Mouse (Mus musculus) CH12.LX (cell line): ENCODE measurements around the gene Procr. TPM values are rescaled to one million over a fixed set of nuclear protein-coding genes. Genes with fewer than 3 reads are reported as not detected.

Source experiments
- DNase-seq: peaks from one replicate; pipeline ENCODE4 v3.0.0-alpha.2; 2013; ENCODE audit errors: extremely low read depth
- H3K27ac ChIP-seq: 2 replicates; pipeline ENCODE4 v1.5.1; 2012; ENCODE audit warnings: low read depth, mild to moderate bottlenecking, control low read depth, moderate library complexity; ENCODE audit not compliant: insufficient read depth
- H3K27me3 ChIP-seq: replicated peaks from 2 replicates; pipeline ENCODE3; 2012; ENCODE audit warnings: inconsistent platforms
- H3K36me3 ChIP-seq, 2 experiments: replicated peaks in 1 of 2; 2 replicates each; pipeline versions ENCODE3 to v1.6.1; 2012; ENCODE audit warnings: inconsistent platforms in 1 of 2, low read length in 1 of 2, mild to moderate bottlenecking in 1 of 2, mixed read lengths in 1 of 2, moderate library complexity in 1 of 2; ENCODE audit not compliant: control insufficient read depth in 1 of 2, insufficient read depth in 1 of 2
- H3K4me1 ChIP-seq, 2 experiments: 2 replicates each; pipeline ENCODE4 v1.6.1; 2012; ENCODE audit warnings: inconsistent platforms in 1 of 2, moderate library complexity in 1 of 2; ENCODE audit not compliant: insufficient read depth in 2 of 2, control insufficient read depth in 1 of 2
- H3K4me2 ChIP-seq: 2 replicates; pipeline ENCODE4 v1.6.1; 2012; ENCODE audit warnings: low read depth, mild to moderate bottlenecking, control low read depth; ENCODE audit not compliant: poor library complexity, insufficient read depth, severe bottlenecking
- H3K4me3 ChIP-seq, 3 experiments: fragments of 150-350 bp in 1 of 3; sonication (generic) in 1 of 3; replicated peaks in 1 of 3; 2 replicates each; pipeline versions ENCODE3 to v1.5.1; 2011 to 2012; ENCODE audit warnings: low read depth in 2 of 3, low read length in 2 of 3, mild to moderate bottlenecking in 2 of 3, moderate library complexity in 2 of 3, control low read depth in 1 of 3, improper control_type of control experiment in 1 of 3, inconsistent platforms in 1 of 3, mixed read lengths in 1 of 3; ENCODE audit not compliant: poor library complexity in 1 of 3
- H3K79me2 ChIP-seq: replicated peaks from 2 replicates; pipeline ENCODE4 v1.6.1; 2012; ENCODE audit warnings: mild to moderate bottlenecking, moderate library complexity; ENCODE audit not compliant: control insufficient read depth, poor library complexity, insufficient read depth, severe bottlenecking; ENCODE audit errors: extremely low read depth
- H3K9ac ChIP-seq: 2 replicates; pipeline ENCODE4 v1.6.1; 2012; ENCODE audit warnings: low read depth, mild to moderate bottlenecking, control low read depth, moderate library complexity; ENCODE audit not compliant: insufficient read depth
- H3K9me3 ChIP-seq: replicated peaks from 2 replicates; pipeline ENCODE3; 2012; ENCODE audit warnings: low read length, inconsistent platforms, mixed read lengths
- BHLHE40 ChIP-seq: IDR thresholded peaks from 2 replicates; pipeline ENCODE4 v1.6.1; 2011; ENCODE audit warnings: mild to moderate bottlenecking, low read depth, low read length, improper control_type of control experiment
- CHD1 ChIP-seq: IDR thresholded peaks from 2 replicates; pipeline ENCODE4 v1.6.1; 2012; ENCODE audit warnings: low read depth, low read length, improper control_type of control experiment, inconsistent platforms
- CHD2 ChIP-seq: IDR thresholded peaks from 2 replicates; pipeline ENCODE4 v1.6.1; 2011; ENCODE audit warnings: low read length, improper control_type of control experiment
- E2F4 ChIP-seq: IDR thresholded peaks from 2 replicates; pipeline ENCODE4 v1.6.1; 2011; ENCODE audit warnings: low read depth, low read length, improper control_type of control experiment; ENCODE audit not compliant: insufficient replicate concordance
- ELF1 ChIP-seq: IDR thresholded peaks from 2 replicates; pipeline ENCODE4 v1.6.1; 2014; ENCODE audit warnings: low read depth, mild to moderate bottlenecking, inconsistent platforms, low read length, improper control_type of control experiment
- EP300 ChIP-seq: IDR thresholded peaks from 2 replicates; pipeline ENCODE4 v1.6.1; 2011; ENCODE audit warnings: low read length, improper control_type of control experiment
- ETS1 ChIP-seq: conservative IDR thresholded peaks from 2 replicates; pipeline ENCODE4 v1.6.1; 2012; ENCODE audit warnings: low read depth, mild to moderate bottlenecking, inconsistent platforms, low read length, improper control_type of control experiment, moderate library complexity
- GABPA ChIP-seq: IDR thresholded peaks from 2 replicates; pipeline ENCODE4 v1.6.1; 2012; ENCODE audit warnings: low read depth, low read length, improper control_type of control experiment, inconsistent platforms; ENCODE audit not compliant: insufficient replicate concordance
- HCFC1 ChIP-seq: IDR thresholded peaks from 2 replicates; pipeline ENCODE4 v1.6.1; 2012; ENCODE audit warnings: low read depth, mild to moderate bottlenecking, inconsistent platforms, low read length, improper control_type of control experiment
- IRF4 ChIP-seq: IDR thresholded peaks from 2 replicates; pipeline ENCODE4 v1.6.1; 2014; ENCODE audit warnings: low read depth, mild to moderate bottlenecking, inconsistent platforms, low read length, improper control_type of control experiment
- JUN ChIP-seq: IDR thresholded peaks from 2 replicates; pipeline ENCODE4 v1.6.1; 2011; ENCODE audit warnings: low read depth, mild to moderate bottlenecking, low read length, improper control_type of control experiment, moderate library complexity; ENCODE audit not compliant: insufficient read depth
- JUND ChIP-seq: conservative IDR thresholded peaks from 2 replicates; pipeline ENCODE4 v1.6.1; 2011; ENCODE audit warnings: low read depth, low read length, improper control_type of control experiment
- KAT2A ChIP-seq: IDR thresholded peaks from 2 replicates; pipeline ENCODE4 v1.6.1; 2012; ENCODE audit warnings: low read length, improper control_type of control experiment, inconsistent platforms; ENCODE audit not compliant: insufficient replicate concordance
- MAFK ChIP-seq: IDR thresholded peaks from 2 replicates; pipeline ENCODE4 v1.6.1; 2011; ENCODE audit warnings: low read length, improper control_type of control experiment; ENCODE audit not compliant: insufficient replicate concordance
- MAX ChIP-seq: IDR thresholded peaks from 2 replicates; pipeline ENCODE4 v1.6.1; 2011; ENCODE audit warnings: low read length, improper control_type of control experiment
- MAZ ChIP-seq: IDR thresholded peaks from 2 replicates; pipeline ENCODE4 v1.6.1; 2012; ENCODE audit warnings: low read depth, mild to moderate bottlenecking, inconsistent platforms, low read length, improper control_type of control experiment, moderate library complexity
- MXI1 ChIP-seq: IDR thresholded peaks from 2 replicates; pipeline ENCODE4 v1.6.1; 2011; ENCODE audit warnings: mild to moderate bottlenecking, low read depth, low read length, improper control_type of control experiment
- MYC ChIP-seq: IDR thresholded peaks from 2 replicates; pipeline ENCODE4 v1.6.1; 2011; ENCODE audit warnings: low read depth, mild to moderate bottlenecking, improper control_type of control experiment, low read length
- NELFE ChIP-seq: IDR thresholded peaks from 2 replicates; pipeline ENCODE4 v1.6.1; 2011; ENCODE audit warnings: low read depth, low read length, improper control_type of control experiment
- NRF1 ChIP-seq: IDR thresholded peaks from 2 replicates; pipeline ENCODE4 v1.6.1; 2014; ENCODE audit warnings: low read depth, mild to moderate bottlenecking, inconsistent platforms, low read length, improper control_type of control experiment, moderate library complexity
- PAX5 ChIP-seq: IDR thresholded peaks from 2 replicates; pipeline ENCODE4 v1.6.1; 2012; ENCODE audit warnings: low read length, inconsistent platforms, mixed read lengths
- RCOR1 ChIP-seq: conservative IDR thresholded peaks from 2 replicates; pipeline ENCODE4 v1.6.1; 2012; ENCODE audit warnings: low read depth, mild to moderate bottlenecking, inconsistent platforms, low read length, improper control_type of control experiment
- SIN3A ChIP-seq: IDR thresholded peaks from 2 replicates; pipeline ENCODE4 v1.6.1; 2012; ENCODE audit warnings: low read length, improper control_type of control experiment, inconsistent platforms
- TBP ChIP-seq: conservative IDR thresholded peaks from 2 replicates; pipeline ENCODE4 v1.6.1; 2011; ENCODE audit warnings: low read depth, low read length, improper control_type of control experiment
- TCF12 ChIP-seq: IDR thresholded peaks from 2 replicates; pipeline ENCODE4 v1.6.1; 2014; ENCODE audit warnings: low read depth, mild to moderate bottlenecking, inconsistent platforms, low read length, improper control_type of control experiment
- UBTF ChIP-seq: IDR thresholded peaks from 2 replicates; pipeline ENCODE4 v1.6.1; 2012; ENCODE audit warnings: low read depth, mild to moderate bottlenecking, inconsistent platforms, low read length, improper control_type of control experiment, moderate library complexity
- USF1 ChIP-seq: IDR thresholded peaks from 2 replicates; pipeline ENCODE4 v1.6.1; 2014; ENCODE audit warnings: low read depth, mild to moderate bottlenecking, inconsistent platforms, low read length, improper control_type of control experiment
- USF2 ChIP-seq: conservative IDR thresholded peaks from 2 replicates; pipeline ENCODE4 v1.6.1; 2011; ENCODE audit warnings: low read depth, low read length, improper control_type of control experiment
- ZKSCAN1 ChIP-seq: IDR thresholded peaks from 2 replicates; pipeline ENCODE4 v1.6.1; 2012; ENCODE audit warnings: low read depth, inconsistent platforms, low read length, improper control_type of control experiment, borderline replicate concordance
- ZMIZ1 ChIP-seq: IDR thresholded peaks from 2 replicates; pipeline ENCODE4 v1.6.1; 2012; ENCODE audit warnings: low read depth, mild to moderate bottlenecking, inconsistent platforms, low read length, improper control_type of control experiment
- ZNF384 ChIP-seq: IDR thresholded peaks from 2 replicates; pipeline ENCODE4 v1.6.1; 2012; ENCODE audit warnings: low read depth, low read length, improper control_type of control experiment, inconsistent platforms
- dilution Hi-C: fragments of 300-500 bp; cut with MboI; formaldehyde crosslinking; loops from 2 replicates; pipeline ENCODE4 v1.14.3; 2020; ENCODE audit warnings: low sequenced_read_pairs; ENCODE audit not compliant: extremely low pct_unique_long_range_greater_than_20kb, extremely low pct_ligation_motif_present
- in situ Hi-C: fragments of 300-500 bp; cut with MboI; formaldehyde crosslinking; loops from 3 replicates; pipeline ENCODE4 v1.14.3; 2019; ENCODE audit warnings: low sequenced_read_pairs, low pct_ligation_motif_present, low pct_unique_long_range_greater_than_20kb, mixed read lengths
- polyA plus RNA-seq: library from polyadenylated mRNA; unstranded; fragments of >175 nt; gene quantifications from 2 replicates; pipeline ENCODE4 v1.2.1, GENCODE M21; 2012; ENCODE audit warnings: low read depth; ENCODE audit not compliant: insufficient read length
- total RNA-seq, 2 experiments: library from RNA; depleted of rRNA; stranded (reverse); fragments of 300-350 nt in 1 of 2; fragments of >200 nt in 1 of 2; gene quantifications; 2 replicates each; pipeline ENCODE4 v1.2.3; 2012 to 2014

The Procr gene
- total and polyA plus RNA-seq, 3 experiments = 0.14 to 2.8 TPM; not detected in 1

DNA sequence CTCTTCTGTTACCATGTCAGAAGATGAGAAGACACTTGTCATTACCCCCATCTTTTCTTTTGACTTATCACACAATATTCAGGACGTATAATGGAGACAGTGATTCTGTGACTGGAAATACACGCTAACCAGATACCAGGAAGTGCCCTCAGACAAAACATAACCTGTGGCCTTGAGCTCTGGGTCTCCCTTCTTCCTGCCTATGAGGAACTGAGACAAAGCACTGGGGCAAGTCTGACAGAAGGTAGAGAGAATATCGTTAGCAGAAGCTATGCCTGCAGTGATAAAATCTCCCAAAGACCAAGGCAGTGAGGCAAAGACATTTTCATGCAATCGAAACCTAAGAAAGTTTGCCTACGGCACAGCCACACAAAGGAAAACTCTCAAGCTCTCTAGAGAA is 30.3 kb upstream of the Procr start:
- TF ChIP-seq ETS1 = 0 out of 2 replicates have a peak, but pooled peaks have one; percentile 9
- TF ChIP-seq CHD2 = no peak
- TF ChIP-seq HCFC1 = 0 out of 2 replicates have a peak, but pooled peaks have one; percentile 15
- no peak for TF ChIP-seq ZNF384
- TF ChIP-seq MAZ = no peak
- no peak for TF ChIP-seq NRF1
- TF ChIP-seq MYC = no peak
- no peak for TF ChIP-seq JUN
- no peak for TF ChIP-seq ZMIZ1
- TF ChIP-seq IRF4 = peak; percentile 71
- TF ChIP-seq KAT2A = no peak
- TF ChIP-seq USF1 = no peak
- TF ChIP-seq GABPA = no peak
- TF ChIP-seq E2F4 = no peak
- no peak for TF ChIP-seq USF2
- TF ChIP-seq TBP = no peak
- TF ChIP-seq SIN3A = no peak
- TF ChIP-seq ZKSCAN1 = no peak
- no peak for TF ChIP-seq UBTF
- no peak for TF ChIP-seq TCF12
- TF ChIP-seq BHLHE40 = no peak
- peak; percentile 66 for TF ChIP-seq EP300
- peak; percentile 88 for TF ChIP-seq ELF1
- TF ChIP-seq CHD1 = no peak
- TF ChIP-seq JUND = no peak
- no peak for TF ChIP-seq NELFE
- TF ChIP-seq MAFK = no peak
- no peak for TF ChIP-seq MAX
- no peak for TF ChIP-seq RCOR1
- TF ChIP-seq MXI1 = peak; percentile 33; the same call in 1 of the 2 replicates
- TF ChIP-seq PAX5 = no peak
- Histone ChIP-seq H3K4me2 (peak overlapping the region; percentile 30; the same call in 1 of the 2 replicates), H3K79me2 (no peaks in the 10 kb centered on the region; the same call in 1 of the 2 replicates), H3K4me1 (peaks cover 16 to 24% of the 10 kb centered on the region in 2 experiments), H3K4me3 (no peak overlapping the region), H3K9me3 (no peaks in the 10 kb centered on the region), H3K27ac (peak overlapping the region; percentile 66), H3K27me3 (no peaks in the 10 kb centered on the region), H3K9ac (0 out of 2 replicates have a peak overlapping the region, but pooled peaks have one; percentile 4), H3K36me3 (peaks cover 45 to 86% of the 10 kb centered on the region in 2 experiments)
- in situ Hi-C loops = no loop called here
- dilution Hi-C loops = no loop called here
- peak; percentile 68 for DNase-seq
